Mouse (Mus musculus): ENCODE results near the gene Parp11.
A peak's percentile ranks its signal among the peaks of the same experiment; 100 is the strongest.

The Parp11 gene

GRCm38 (mm10) chr6:127448869-127449268, 2.2 kb downstream of the Parp11 start:
- no peak for DNase-seq (ENCODE audit: low read depth)

- no peak for DNase-seq (ENCODE audit: low read depth)
Measured at GRCm38 (mm10) chr6:127449531-127450422, 3.1 kb downstream of the Parp11 start.

- DNase-seq (ENCODE audit: low read depth): peak; percentile 78
Measured at GRCm38 (mm10) chr6:127453407-127454343, 7.0 kb downstream of the Parp11 start.

GRCm38 (mm10) chr6:127454344-127454707, 7.7 kb downstream of the Parp11 start:
- no peak for DNase-seq (ENCODE audit: low read depth)

- no peak for DNase-seq (ENCODE audit: low read depth)
Measured at GRCm38 (mm10) chr6:127454809-127455208, 8.2 kb downstream of the Parp11 start.

DNA sequence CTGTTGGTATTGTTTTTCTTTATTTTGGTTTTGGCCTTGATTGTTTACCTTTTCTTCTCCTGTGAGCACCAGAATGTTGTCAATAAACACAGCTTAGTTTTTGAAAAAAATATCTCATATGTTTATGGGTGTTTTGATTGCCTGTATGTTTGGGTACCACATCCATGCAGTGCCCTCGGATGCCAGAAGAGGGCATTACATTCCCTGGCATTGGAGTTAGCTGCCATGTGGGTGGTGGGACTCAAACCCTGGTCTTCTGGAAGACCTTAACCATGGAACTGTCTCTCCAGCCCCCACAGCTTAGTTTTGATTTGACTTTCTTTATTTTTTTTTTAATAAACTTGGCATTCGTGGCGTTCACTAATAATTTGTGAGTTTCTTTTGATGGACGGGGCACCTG, 8.8 kb downstream of the Parp11 start:
- no peak for DNase-seq (ENCODE audit: low read depth)

DNA sequence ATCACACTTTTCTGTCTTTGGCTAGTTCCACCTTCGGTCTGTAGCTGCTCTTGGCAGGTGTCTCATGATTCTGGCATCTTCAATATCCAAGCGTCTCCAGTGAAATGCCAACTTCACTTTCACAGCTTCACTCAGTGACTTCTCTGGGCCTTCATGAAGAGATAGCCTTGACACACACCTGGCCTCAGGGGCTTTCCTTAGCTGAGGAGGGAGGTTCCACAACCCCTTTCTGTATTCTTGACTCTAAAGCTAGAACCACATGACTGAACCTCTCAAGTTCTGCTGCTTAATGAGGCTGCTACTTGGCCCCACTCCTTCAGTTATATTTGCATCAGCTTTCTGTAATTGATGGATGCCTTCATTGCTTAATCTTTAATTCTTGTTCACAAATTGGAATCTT, 10.1 kb downstream of the Parp11 start:
- DNase-seq (ENCODE audit: low read depth): no peak

GRCm38 (mm10) chr6:127459776-127460175, 13.1 kb downstream of the Parp11 start:
- DNase-seq (ENCODE audit: low read depth): no peak

DNA sequence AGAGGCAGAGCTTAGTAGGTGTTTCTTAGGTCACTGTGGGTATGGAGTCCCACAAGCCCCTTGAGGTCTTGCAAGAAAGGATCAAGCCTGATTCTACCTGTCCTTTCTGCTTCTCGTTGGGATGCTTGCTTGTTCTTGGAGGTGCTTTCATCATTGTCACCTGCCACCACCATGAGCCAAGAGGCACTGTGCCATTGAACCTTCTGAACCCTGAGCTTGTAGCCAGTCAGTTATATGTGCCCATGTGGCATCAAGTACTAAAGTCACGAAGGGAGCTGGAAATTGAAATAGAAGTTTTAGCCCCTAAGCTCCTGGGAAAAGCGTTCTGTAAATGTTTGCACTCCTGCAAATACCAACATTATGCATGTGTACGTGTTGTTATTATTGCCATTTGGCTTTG, 14.9 kb downstream of the Parp11 start:
- no peak for DNase-seq (ENCODE audit: low read depth)

GRCm38 (mm10) chr6:127462251-127462650, 15.6 kb downstream of the Parp11 start:
- no peak for DNase-seq (ENCODE audit: low read depth)

DNA sequence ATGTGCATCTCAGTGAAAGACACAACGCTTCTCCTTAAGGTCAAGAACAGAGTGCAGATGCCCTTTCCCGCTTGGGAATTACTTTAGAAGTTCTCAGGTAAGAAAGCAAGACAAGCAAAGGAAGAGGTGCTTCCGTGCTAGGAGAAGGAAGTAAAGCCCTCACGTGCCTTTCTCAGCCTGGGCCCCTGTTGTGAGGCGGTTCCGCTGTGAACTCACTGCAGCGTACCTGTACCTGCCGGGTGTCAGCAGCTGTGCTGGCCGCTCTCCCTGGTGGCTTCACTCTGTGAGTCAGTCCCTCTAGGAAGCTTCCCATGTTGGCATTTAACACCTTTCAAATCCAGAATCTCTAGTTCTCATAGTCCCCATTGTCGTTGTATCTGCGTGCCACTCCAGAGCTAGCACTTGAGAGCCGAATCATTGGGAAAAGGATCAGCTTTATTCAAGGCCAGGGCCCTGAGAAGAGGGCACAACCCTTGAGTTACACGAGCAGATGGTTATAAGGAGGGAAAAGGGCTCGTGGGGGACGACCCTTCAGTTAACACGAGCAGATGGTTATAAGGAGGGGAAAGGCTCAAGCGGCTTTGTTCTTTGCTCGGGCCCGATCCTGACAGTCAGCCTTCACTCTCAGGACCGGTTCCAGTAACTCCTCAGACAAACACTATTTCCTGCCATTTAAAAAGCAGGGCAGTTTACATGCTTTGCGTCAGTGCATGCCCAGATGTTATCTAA, 16.8 kb downstream of the Parp11 start:
- DNase-seq (ENCODE audit: low read depth): no peak

GRCm38 (mm10) chr6:127464523-127464922, 17.9 kb downstream of the Parp11 start:
- no peak for DNase-seq (ENCODE audit: low read depth)

DNA sequence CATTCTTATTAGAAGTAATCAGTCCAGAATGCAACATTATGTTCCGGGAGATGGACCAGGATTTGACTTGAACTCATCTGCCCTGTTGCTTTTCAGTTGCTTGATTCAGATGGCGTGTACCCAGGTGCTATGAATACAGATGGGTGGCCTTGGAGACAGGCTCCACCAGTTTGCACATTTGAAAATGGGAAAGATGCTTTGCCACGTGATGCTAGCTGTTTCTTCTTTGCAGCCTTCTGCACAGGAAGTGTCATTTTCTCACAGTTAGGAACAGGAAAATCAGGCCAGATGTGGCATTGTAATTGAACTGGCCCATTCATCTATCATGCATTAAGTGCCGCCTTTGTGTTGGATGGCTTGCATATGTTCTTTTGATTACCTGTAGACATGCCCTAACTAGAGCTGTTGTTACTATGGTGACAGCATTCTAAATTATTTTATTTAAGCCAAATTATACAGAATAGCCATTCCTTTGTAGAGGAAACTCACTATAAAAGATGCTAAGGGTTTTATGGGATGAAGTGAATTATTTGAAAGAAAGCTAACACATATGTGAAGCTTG, 20.2 kb downstream of the Parp11 start:
- no peak for DNase-seq (ENCODE audit: low read depth)

DNA sequence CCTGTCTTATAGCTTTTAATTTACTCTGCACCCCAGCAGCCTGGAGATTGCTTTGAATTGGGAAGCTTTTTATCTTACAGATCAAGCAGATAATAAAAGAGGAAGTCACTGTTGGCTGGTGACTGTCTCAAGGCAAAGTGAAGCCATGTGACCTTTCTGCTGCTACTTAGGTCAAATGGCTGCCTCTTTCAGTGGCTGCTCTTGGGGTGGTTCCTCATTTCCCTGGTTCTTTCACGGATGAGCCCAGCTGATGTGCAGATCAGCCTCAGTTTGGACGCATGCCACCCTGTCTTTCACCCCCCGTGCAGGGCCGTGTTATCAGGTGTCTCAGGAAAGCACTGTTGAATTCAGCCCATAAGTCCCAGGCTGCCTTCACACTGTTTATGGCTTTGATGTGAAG, 25.4 kb downstream of the Parp11 start:
- no peak for DNase-seq (ENCODE audit: low read depth)

DNA sequence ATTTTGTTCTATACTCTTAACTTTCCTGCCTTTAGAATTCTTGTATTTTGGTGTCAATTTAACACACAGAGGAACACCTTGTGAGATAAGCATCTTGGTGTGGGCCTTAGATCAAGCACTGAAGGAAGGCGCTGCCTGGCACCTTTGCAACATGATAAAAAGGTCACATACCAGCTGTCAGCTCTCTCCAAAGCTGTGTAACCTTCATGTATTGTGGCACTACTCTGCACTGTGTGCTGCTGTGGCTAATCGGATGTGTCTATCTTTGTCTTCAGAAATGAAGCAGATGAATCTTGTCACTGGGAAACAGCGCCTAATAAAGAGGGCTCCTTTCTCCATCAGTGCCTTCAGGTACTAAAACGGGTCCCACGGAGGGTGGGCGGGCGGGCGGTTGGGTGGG, 27.3 kb downstream of the Parp11 start:
- no peak for DNase-seq (ENCODE audit: low read depth)

GRCm38 (mm10) chr6:127475231-127475630, 28.6 kb downstream of the Parp11 start:
- DNase-seq (ENCODE audit: low read depth): no peak

DNA sequence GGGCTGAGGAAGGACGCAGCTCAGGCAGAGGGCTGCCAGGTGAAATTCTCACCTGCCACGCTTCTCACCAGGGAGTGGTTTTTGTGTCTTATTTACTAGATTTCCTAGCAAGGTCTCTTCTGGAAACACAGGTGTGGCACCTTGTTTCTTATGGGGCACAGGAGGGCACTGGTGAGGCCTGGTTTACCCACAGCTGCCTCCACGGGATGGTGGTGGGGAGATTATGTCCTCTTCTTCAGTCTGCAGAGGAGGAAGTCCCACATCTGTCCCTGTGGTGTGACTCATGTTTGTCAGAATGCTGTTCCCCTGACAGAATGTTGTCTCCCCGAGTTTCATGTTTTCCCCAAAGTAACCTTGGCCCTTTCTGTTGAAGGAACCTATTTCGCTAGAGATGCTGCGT, 44.4 kb downstream of the Parp11 start:
- DNase-seq (ENCODE audit: low read depth): no peak

GRCm38 (mm10) chr6:127492561-127492960, 45.9 kb downstream of the Parp11 start:
- DNase-seq (ENCODE audit: low read depth): no peak

- no peak for DNase-seq (ENCODE audit: low read depth)
Measured at GRCm38 (mm10) chr6:127493750-127494149, 47.1 kb downstream of the Parp11 start.

GRCm38 (mm10) chr6:127494357-127494756, 47.7 kb downstream of the Parp11 start:
- no peak for DNase-seq (ENCODE audit: low read depth)

DNA sequence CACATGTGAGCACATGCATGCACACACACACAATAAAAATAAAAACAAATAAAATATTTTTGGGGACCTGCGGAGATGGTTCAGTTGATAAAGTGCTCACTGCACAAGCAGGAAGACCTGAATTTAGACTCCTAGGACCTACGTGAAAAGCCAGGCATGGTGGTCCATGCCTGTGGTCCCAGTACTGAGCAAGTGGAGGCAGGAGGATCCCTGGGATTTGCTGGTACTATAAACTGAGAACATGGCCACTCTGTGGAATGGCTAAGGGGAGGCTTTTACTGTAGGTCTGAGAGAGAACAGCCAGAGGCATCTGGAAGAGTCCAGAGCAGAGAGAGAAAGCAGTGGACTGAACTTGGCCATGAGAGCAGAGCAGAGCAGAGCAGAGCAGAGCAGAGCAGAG, 48.6 kb downstream of the Parp11 start:
- no peak for DNase-seq (ENCODE audit: low read depth)

- no peak for DNase-seq (ENCODE audit: low read depth)
Measured at GRCm38 (mm10) chr6:127495876-127496275, 49.2 kb downstream of the Parp11 start.

Data from c-Kit-positive CD71-positive TER-119-negative erythroid progenitor cells, embryonic 14.5 days (primary cell).